Mouse (Mus musculus) ZHBTc4 (cell line): ENCODE results near the gene Stk19.

Experiments used
- DNase-seq: peaks from one replicate; pipeline ENCODE4 v3.0.0-alpha.2; 2011; ENCODE audit warnings: low read depth, low spot score

Stk19 gene

GRCm38 (mm10) chr17:34836856-34837221 lies at the start of gene Stk19, which contains the start of gene Dxo:
Gene Stk19 (minus strand): TSS chr17:34836945.
Gene Dxo (plus strand): TSS chr17:34837019.
- peak; percentile 98 for DNase-seq

- no peak for DNase-seq
Measured at GRCm38 (mm10) chr17:34885615-34886014, 48.9 kb upstream of the Stk19 start.

- DNase-seq = no peak
Measured at GRCm38 (mm10) chr17:34884704-34885103, 48.0 kb upstream of the Stk19 start.

- DNase-seq = no peak
Measured at GRCm38 (mm10) chr17:34883332-34883731, 46.6 kb upstream of the Stk19 start.

- peak; percentile 35 for DNase-seq
Measured at GRCm38 (mm10) chr17:34881683-34882310, 45.1 kb upstream of the Stk19 start, which contains the start of gene Gm20547. Gene Gm20547 (minus strand): TSS chr17:34882042.

- DNase-seq = no peak
Measured at GRCm38 (mm10) chr17:34881166-34881565, 44.4 kb upstream of the Stk19 start.

GRCm38 (mm10) chr17:34879336-34879879 lies 42.7 kb upstream of the Stk19 start, which contains the start of gene Zbtb12:
Gene Zbtb12 (plus strand): TSS chr17:34879483.
- DNase-seq = no peak

GRCm38 (mm10) chr17:34874321-34874720 lies 37.6 kb upstream of the Stk19 start:
- DNase-seq = no peak

GRCm38 (mm10) chr17:34865981-34866380 lies 29.2 kb upstream of the Stk19 start:
- DNase-seq = no peak

GRCm38 (mm10) chr17:34862416-34863081 lies 25.8 kb upstream of the Stk19 start, which contains the start of gene Cfb:
Gene Cfb (minus strand): TSS chr17:34862518.
- no peak for DNase-seq

- no peak for DNase-seq
Measured at GRCm38 (mm10) chr17:34861704-34862415, 25.1 kb upstream of the Stk19 start.

- DNase-seq = no peak
Measured at GRCm38 (mm10) chr17:34860514-34860913, 23.8 kb upstream of the Stk19 start.

- no peak for DNase-seq
Measured at GRCm38 (mm10) chr17:34858670-34859069, 21.9 kb upstream of the Stk19 start.

GRCm38 (mm10) chr17:34855825-34856224 lies 19.1 kb upstream of the Stk19 start:
- DNase-seq = peak; percentile 61

GRCm38 (mm10) chr17:34854761-34855160 lies 18.0 kb upstream of the Stk19 start:
- no peak for DNase-seq

GRCm38 (mm10) chr17:34853511-34853910 lies 16.8 kb upstream of the Stk19 start:
- DNase-seq = no peak

GRCm38 (mm10) chr17:34850517-34851125 lies 13.9 kb upstream of the Stk19 start:
- DNase-seq = no peak

- peak; percentile 99 for DNase-seq
Measured at GRCm38 (mm10) chr17:34849722-34850516, 13.2 kb upstream of the Stk19 start, which contains the start of the genes Skiv2l and Nelfe. Gene Skiv2l (minus strand): TSS chr17:34850210. Gene Nelfe (plus strand): TSS chr17:34850391.

GRCm38 (mm10) chr17:34847615-34848014 lies 10.9 kb upstream of the Stk19 start:
- DNase-seq = no peak

- DNase-seq = no peak
Measured at GRCm38 (mm10) chr17:34847192-34847591, 10.4 kb upstream of the Stk19 start.

GRCm38 (mm10) chr17:34844884-34845283 lies 8.1 kb upstream of the Stk19 start:
- DNase-seq = no peak
